Mouse (Mus musculus): ENCODE results near the gene Vmn1r89. TPM values are rescaled to one million over a fixed set of nuclear protein-coding genes. Genes with fewer than 3 reads are reported as not detected.
A peak's percentile ranks its signal among the peaks of the same experiment; 100 is the strongest.

Vmn1r89 gene
- polyA plus RNA-seq (2012; rRNA removed) = not detected in 2 replicates

DNA sequence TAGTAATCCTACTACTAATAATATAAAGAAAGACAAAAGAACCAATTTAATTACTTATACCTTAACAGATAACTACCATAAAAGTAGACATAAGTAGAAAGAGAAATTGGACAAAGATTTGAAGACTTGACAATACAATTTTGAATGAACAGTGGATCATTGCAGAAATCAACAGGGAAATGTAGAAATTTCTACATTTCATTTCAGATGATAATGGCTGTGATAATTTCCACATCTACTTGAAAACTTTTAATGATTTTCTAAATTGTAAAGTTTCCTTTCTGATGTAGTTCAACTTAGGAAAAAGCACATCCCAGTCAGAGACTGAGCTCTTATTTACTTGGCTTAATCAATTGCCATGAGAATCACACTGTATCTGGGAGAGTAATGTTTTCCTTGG lies at the start of gene Vmn1r89:
TSS of gene Vmn1r89 (plus strand) at position 301 of the 400 bp plus-strand sequence.
- no peak for TF ChIP-seq CTCF (IDR thresholded peaks at IDR 0.05; ENCODE audit: borderline replicate concordance, extremely low read depth, insufficient read depth, insufficient read length)
- no peak for TF ChIP-seq POLR2A (IDR thresholded peaks at IDR 0.05; ENCODE audit: borderline replicate concordance, extremely low read depth, insufficient read depth, insufficient read length, poor library complexity, severe bottlenecking)
- DNase-seq (ENCODE audit: low read depth) = no peak

DNA sequence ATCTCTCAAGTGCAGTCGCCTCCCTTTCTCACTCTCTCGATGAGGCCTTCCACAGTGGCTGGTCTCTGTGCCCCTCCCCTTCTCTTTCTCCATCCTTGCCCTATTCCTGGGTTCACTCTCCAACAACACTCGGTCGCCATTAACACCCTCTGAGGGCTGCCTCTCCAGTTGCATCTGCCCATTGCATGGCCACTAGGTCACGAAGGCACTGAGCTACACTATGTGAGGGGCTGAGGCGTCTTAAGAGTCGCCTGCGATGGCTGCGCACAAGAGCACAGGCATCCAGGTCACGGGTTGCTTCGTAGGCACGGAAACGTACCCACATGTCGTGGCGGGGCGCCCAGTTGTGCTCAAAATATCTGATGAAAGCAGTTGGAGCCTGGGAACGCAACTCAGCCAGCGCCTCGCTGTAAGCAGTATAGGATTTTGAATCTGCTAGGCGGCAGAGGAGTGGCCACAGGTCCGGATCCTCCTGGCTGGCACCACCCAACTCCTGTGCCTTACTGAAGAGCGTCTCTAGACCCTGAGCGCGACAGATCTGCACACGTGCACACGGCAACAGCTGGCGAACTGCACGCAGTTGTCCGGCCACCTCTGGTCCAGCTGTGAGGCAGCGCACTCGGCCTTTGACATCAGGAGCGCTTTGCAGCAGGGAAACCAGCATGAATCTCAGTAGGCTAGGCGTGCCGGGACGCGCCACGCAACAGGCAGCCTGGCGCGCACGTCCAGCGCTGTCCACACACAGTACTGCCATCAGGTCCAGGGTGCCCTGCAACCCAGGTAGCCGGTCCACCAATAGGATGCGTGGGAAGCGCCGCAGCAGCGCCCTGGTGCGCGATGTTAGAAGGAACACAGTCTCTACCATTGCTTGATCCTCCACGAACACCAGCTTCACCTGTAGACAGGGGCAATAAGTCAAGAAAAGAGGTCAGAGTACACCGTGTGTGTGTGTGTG lies 48.2 kb downstream of the Vmn1r89 start:
- TF ChIP-seq POLR2A (IDR thresholded peaks at IDR 0.05; ENCODE audit: borderline replicate concordance, extremely low read depth, insufficient read depth, insufficient read length, poor library complexity, severe bottlenecking) (no peak), CTCF (IDR thresholded peaks at IDR 0.05; ENCODE audit: borderline replicate concordance, extremely low read depth, insufficient read depth, insufficient read length) (no peak)
- DNase-seq (ENCODE audit: low read depth) = no peak

DNA sequence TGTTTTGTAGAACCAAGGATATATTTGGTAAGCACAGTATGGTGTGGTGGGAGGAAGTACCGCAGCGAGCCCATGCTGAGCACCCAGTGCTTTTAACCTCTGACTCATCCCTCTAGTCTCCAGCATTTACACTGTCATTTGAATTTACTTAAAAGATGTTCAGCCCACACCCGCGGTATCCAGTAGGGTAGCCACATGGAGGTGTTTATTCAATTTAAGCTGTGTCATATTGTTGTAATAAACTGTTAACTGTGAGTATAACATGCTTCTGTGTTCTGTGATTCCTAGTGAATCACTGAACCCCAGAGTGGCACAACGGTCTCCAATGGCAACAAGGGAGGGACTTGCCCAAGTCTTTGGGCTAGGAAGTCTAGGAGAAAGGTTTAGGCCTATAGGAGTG lies 51.0 kb downstream of the Vmn1r89 start:
- DNase-seq (ENCODE audit: low read depth) = no peak
- TF ChIP-seq CTCF (IDR thresholded peaks at IDR 0.05; ENCODE audit: borderline replicate concordance, extremely low read depth, insufficient read depth, insufficient read length) (no peak), POLR2A (IDR thresholded peaks at IDR 0.05; ENCODE audit: borderline replicate concordance, extremely low read depth, insufficient read depth, insufficient read length, poor library complexity, severe bottlenecking) (no peak)

DNA sequence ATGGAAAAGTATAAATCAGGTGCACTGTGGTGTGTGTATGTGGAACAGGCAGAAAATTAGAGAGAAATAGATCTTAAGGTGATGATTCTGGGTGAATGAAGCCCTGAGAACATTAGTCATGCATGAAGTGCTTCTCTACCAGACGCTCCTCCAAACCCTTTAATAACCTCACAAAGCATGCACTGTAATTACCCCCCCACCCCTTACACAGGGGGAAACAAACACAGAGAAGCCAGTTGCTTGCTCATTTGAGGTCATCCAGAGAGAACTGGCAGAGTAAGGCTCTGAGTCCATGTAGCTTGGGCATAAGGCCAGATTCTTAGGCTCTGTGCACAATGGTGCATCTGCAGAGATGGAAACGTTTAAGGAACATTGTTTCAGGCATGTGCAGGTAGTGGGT lies 51.6 kb downstream of the Vmn1r89 start:
- TF ChIP-seq POLR2A (IDR thresholded peaks at IDR 0.05; ENCODE audit: borderline replicate concordance, extremely low read depth, insufficient read depth, insufficient read length, poor library complexity, severe bottlenecking) = no peak
- TF ChIP-seq CTCF (IDR thresholded peaks at IDR 0.05; ENCODE audit: borderline replicate concordance, extremely low read depth, insufficient read depth, insufficient read length) = no peak
- DNase-seq (ENCODE audit: low read depth) = peak; percentile 44

DNA sequence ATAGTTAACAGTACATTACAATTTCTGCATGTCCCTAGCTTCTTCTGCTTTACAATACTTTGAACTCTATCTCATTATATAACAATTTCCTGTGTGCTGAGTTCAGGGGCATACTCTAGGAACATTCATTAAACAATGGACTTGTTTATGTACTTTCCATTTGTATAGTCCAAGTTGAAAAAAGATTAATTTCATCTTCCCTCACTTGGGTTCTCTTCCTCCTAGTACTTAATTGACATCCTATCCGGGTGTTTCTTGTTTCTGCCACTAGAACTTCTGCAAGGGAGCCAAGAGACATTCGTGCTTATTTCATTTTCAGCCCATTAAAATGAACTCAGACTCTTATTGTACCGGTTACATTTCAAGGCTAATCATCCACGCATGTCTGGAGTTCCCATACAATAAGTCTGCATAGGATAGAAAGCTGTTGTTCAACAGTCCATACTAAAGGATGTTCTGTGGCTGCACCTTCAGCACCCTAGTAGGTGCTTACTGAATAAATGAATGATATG lies 56.0 kb downstream of the Vmn1r89 start:
- no peak for DNase-seq (ENCODE audit: low read depth)
- TF ChIP-seq POLR2A (IDR thresholded peaks at IDR 0.05; ENCODE audit: borderline replicate concordance, extremely low read depth, insufficient read depth, insufficient read length, poor library complexity, severe bottlenecking) (no peak), CTCF (IDR thresholded peaks at IDR 0.05; ENCODE audit: borderline replicate concordance, extremely low read depth, insufficient read depth, insufficient read length) (no peak)

DNA sequence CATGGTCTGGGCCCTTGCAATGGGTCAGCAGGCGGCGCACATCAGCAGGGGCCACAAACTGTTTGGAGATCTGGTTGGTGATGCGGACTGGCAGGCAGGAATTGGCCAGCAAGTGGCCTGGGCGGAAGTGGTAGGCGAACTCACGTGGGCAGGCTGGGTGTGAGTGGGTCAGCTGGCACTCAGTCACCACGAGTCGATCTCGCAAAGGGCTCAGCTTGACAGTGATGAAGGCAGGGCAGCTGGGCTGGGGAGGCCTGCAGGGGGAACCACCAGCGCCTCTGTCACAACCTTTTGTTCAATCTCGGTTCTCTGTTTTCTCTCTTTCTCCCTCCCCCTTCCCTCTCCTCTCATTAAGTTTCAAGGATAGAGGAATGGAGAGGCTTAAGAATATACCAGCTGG lies 56.6 kb downstream of the Vmn1r89 start:
- TF ChIP-seq CTCF (IDR thresholded peaks at IDR 0.05; ENCODE audit: borderline replicate concordance, extremely low read depth, insufficient read depth, insufficient read length) = no peak
- TF ChIP-seq POLR2A (IDR thresholded peaks at IDR 0.05; ENCODE audit: borderline replicate concordance, extremely low read depth, insufficient read depth, insufficient read length, poor library complexity, severe bottlenecking) = no peak
- no peak for DNase-seq (ENCODE audit: low read depth)

Other genes starting within 250 kb of the Vmn1r89 start
- gene Zfp324, start 247.2 kb upstream of the Vmn1r89 start, polyA plus RNA-seq (2012; rRNA removed) = 14.1 and 16.1 TPM in 2 replicates
- 14.2 and 16.5 TPM in 2 replicates for gene Zfp446, start 235.2 kb upstream of the Vmn1r89 start, polyA plus RNA-seq (2012; rRNA removed)
- gene Slc27a5, start 214.8 kb upstream of the Vmn1r89 start, polyA plus RNA-seq (2012; rRNA removed) = 0.75 and 1.9 TPM in 2 replicates
- 585 and 651 TPM in 2 replicates for gene Trim28, start 213.9 kb upstream of the Vmn1r89 start, polyA plus RNA-seq (2012; rRNA removed)
- gene Zbtb45, start 203.0 kb upstream of the Vmn1r89 start, polyA plus RNA-seq (2012; rRNA removed) = 54.8 and 54.9 TPM in 2 replicates
- 166 and 170 TPM in 2 replicates for gene Chmp2a, start 178.2 kb upstream of the Vmn1r89 start, polyA plus RNA-seq (2012; rRNA removed)
- 373 and 391 TPM in 2 replicates for gene Ube2m, start 174.7 kb upstream of the Vmn1r89 start, polyA plus RNA-seq (2012; rRNA removed)
- 11.8 and 11.9 TPM in 2 replicates for gene Mzf1, start 158.3 kb upstream of the Vmn1r89 start, polyA plus RNA-seq (2012; rRNA removed)
- 0.03 and 0.07 TPM in 2 replicates for gene Vmn1r85, start 117.8 kb upstream of the Vmn1r89 start, polyA plus RNA-seq (2012; rRNA removed)
- gene Vmn1r86, start 93.1 kb upstream of the Vmn1r89 start, polyA plus RNA-seq (2012; rRNA removed) = 0.03 TPM in 1 of 2 replicates, not detected in the other
- gene Vmn1r87, start 72.9 kb upstream of the Vmn1r89 start, polyA plus RNA-seq (2012; rRNA removed) = not detected in 2 replicates
- gene Vmn1r88, start 53.5 kb upstream of the Vmn1r89 start, polyA plus RNA-seq (2012; rRNA removed) = not detected in 2 replicates
- gene Lig1, start 64.3 kb downstream of the Vmn1r89 start, polyA plus RNA-seq (2012; rRNA removed) = 41.8 and 45.8 TPM in 2 replicates
- 8.5 and 14.9 TPM in 2 replicates for gene Zswim9, start 65.7 kb downstream of the Vmn1r89 start, polyA plus RNA-seq (2012; rRNA removed)
- gene Pla2g4c, start 111.6 kb downstream of the Vmn1r89 start, polyA plus RNA-seq (2012; rRNA removed) = 2.7 and 3.5 TPM in 2 replicates
- 0.23 and 0.52 TPM in 2 replicates for gene Cabp5, start 185.1 kb downstream of the Vmn1r89 start, polyA plus RNA-seq (2012; rRNA removed)
- gene Bsph1, start 237.8 kb downstream of the Vmn1r89 start, polyA plus RNA-seq (2012; rRNA removed) = not detected in 2 replicates